Mouse (Mus musculus) limb, embryonic 10.5 days (tissue): ENCODE results near the gene Cdc42ep5. TPM values are rescaled to one million over a fixed set of nuclear protein-coding genes. Genes with fewer than 3 reads are reported as not detected.
A peak's percentile ranks its signal among the peaks of the same experiment; 100 is the strongest.
"Not testable (repeated sequence)": the region's sequence is repeated elsewhere in the genome, so short reads cannot be mapped to it uniquely, and the experiment has no call there.

Experiments
- DNase-seq: peaks from one replicate; pipeline ENCODE4 v3.0.0-alpha.2; 2017; ENCODE audit warnings: low spot score
- H3K27ac ChIP-seq: fragments of 300-500 bp; sonication (generic); 2 replicates; pipeline ENCODE4 v1.5.1; 2016; ENCODE audit warnings: mild to moderate bottlenecking
- H3K27me3 ChIP-seq: fragments of 300-500 bp; sonication (generic); 2 replicates; pipeline ENCODE4 v1.6.1; 2016; ENCODE audit warnings: low read depth, mild to moderate bottlenecking; ENCODE audit not compliant: poor library complexity, severe bottlenecking
- H3K36me3 ChIP-seq: fragments of 300-500 bp; sonication (generic); 2 replicates; pipeline ENCODE4 v1.6.1; 2016; ENCODE audit warnings: mild to moderate bottlenecking, moderate library complexity
- H3K4me1 ChIP-seq: fragments of 300-500 bp; sonication (generic); 2 replicates; pipeline ENCODE4 v1.6.1; 2016
- H3K4me3 ChIP-seq: fragments of 300-500 bp; sonication (generic); 2 replicates; pipeline ENCODE4 v1.5.1; 2016; ENCODE audit warnings: mild to moderate bottlenecking, moderate library complexity
- H3K9me3 ChIP-seq: fragments of 300-500 bp; sonication (generic); replicated peaks from 2 replicates; pipeline ENCODE4 v1.6.1; 2016; ENCODE audit warnings: mild to moderate bottlenecking
- WGBS: fragments of 180-500 bp; shearing (Covaris S2); methylation state at CpG from one replicate; pipeline ENCODE4 v1.1.7; 2016; 5-methylcytosine and 5-hydroxymethylcytosine counted together
- polyA plus RNA-seq: library from polyadenylated mRNA; unstranded; fragments of >200 nt; fragmentation: Nextera tagmentation; extraction: Ambion mirVana; gene quantifications from 2 replicates; pipeline ENCODE4 v1.2.1, GENCODE M21; 2016

Cdc42ep5 gene
- polyA plus RNA-seq = 23.5 and 32.3 TPM in 2 replicates

DNA sequence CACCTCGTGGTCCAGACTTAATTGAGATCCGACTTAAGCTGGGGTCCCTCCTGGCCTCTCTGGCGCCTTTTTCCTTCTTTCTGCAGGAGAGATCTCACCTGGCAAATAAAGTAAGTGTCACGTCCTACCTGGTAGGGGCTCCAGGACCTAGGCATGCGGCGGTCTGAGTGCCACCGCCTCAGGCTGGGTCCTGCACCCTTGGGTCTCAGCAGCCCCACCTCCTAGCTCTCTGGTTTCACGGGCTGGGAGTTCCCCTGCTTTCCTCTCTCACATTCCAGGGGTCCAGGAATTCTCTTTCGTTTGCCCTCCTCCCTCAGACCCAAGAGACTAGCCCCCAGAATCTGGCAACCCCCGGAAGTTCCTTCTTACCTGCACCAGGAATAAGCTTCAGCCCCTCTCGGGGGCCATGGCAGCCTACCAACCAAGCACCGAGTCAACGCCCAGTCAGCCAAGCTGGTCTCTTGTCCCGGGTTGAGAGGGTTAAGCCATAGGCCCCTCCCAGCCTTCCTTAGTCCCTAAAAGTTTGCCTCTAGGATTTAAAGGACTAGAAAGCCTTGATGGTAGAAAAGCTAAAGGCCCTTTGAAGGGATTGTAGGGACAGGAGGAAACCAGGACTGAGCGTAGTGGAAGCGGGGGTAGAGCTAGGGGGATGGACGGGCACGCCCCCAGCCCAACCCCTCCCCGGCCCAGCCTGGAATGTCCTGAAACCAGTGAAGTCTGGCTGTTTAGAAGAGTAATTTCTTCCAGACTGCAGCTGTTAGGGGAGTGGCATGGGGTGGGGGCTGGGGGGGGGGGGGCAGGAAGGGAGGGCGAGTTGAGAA lies at the start of gene Cdc42ep5:
Gene Cdc42ep5 (minus strand): TSS at position 771 of the 821 bp plus-strand sequence.
- Histone ChIP-seq H3K27ac (peak within 1 kb of the TSS; percentile 86), H3K4me3 (peak within 1 kb of the TSS; percentile 62), H3K4me1 (peaks cover 24% of the 10 kb centered on the region), H3K9me3 (no peaks in the 10 kb centered on the region), H3K36me3 (no peaks in the 10 kb centered on the region), H3K27me3 (no peaks in the 10 kb centered on the region)
- under 1% methylated on average over 19 of the region's 20 CpGs for WGBS
- DNase-seq = peak; percentile 77

DNA sequence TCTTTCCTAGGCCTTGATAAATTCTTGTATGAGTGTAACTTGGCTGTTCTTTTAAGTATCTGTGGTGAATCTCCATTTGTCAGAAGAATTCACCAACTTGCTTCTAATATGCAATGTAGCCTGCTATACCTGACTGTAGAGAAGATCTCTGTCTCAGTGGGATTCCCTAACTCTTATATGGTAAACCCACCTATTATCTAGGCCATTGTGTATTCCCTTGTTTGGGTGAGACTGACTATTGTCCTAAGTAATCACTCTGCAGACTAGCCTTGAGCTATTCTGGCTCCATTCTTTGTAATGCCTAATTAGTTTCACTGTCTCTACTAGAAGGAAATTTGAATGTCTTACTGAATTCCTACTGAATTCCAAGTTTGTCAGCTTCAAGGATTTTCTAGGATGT lies 48.8 kb upstream of the Cdc42ep5 start:
- H3K27ac ChIP-seq, H3K4me1 ChIP-seq, H3K9me3 ChIP-seq, H3K36me3 ChIP-seq, H3K4me3 ChIP-seq, H3K27me3 ChIP-seq, DNase-seq: not testable (repeated sequence)

DNA sequence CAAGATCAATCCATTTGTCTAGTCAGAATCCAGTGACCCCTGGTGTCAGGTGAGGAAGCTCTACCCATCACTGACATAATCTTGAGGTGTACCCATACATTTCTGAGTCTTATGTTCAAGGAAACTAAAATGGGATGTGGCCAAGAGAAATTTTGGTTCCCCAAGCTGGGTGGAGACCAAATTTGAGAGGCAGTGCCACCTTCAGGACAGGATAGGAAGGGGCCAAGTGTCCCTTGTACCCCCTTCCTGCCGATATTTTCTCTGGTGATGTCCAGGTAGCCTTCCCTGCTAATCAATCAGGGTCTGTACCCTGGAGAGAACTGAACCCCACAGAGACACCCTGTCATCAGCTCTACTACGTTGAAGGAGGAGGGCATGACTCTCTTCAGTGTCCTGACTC lies 44.0 kb upstream of the Cdc42ep5 start:
- WGBS = 44% methylated on average over 2 of the region's 2 CpGs
- H3K27ac ChIP-seq = no peak overlapping the region
- H3K9me3 ChIP-seq = no peaks in the 10 kb centered on the region
- H3K27me3 ChIP-seq = no peaks in the 10 kb centered on the region
- no peak overlapping the region for H3K4me3 ChIP-seq
- no peaks in the 10 kb centered on the region for H3K4me1 ChIP-seq
- DNase-seq = no peak
- no peaks in the 10 kb centered on the region for H3K36me3 ChIP-seq

DNA sequence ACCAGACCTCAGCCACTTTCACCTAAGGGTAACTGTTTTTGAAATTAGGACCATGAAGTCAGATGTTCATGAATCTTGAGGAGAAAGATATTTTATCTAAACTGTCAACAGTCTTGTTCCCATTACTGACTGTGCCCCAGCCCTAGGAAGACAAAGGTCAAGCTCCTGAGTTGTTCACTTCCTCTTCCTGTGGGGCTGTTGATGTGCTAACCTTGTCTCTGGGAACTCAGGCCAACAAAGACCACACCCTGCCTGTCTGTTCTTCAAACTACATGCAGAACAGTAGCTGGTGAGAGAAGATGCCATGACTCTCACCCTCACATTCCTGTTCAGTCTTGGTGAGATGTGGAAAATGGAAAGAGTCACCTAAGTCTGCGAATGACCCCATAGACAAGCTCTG lies 42.5 kb upstream of the Cdc42ep5 start:
- H3K4me3 ChIP-seq = no peak overlapping the region
- no peaks in the 10 kb centered on the region for H3K27me3 ChIP-seq
- 86% methylated on average over 1 of the region's 1 CpGs for WGBS
- no peak for DNase-seq
- H3K4me1 ChIP-seq = no peaks in the 10 kb centered on the region
- H3K9me3 ChIP-seq = no peaks in the 10 kb centered on the region
- H3K27ac ChIP-seq = no peak overlapping the region
- H3K36me3 ChIP-seq = no peaks in the 10 kb centered on the region

DNA sequence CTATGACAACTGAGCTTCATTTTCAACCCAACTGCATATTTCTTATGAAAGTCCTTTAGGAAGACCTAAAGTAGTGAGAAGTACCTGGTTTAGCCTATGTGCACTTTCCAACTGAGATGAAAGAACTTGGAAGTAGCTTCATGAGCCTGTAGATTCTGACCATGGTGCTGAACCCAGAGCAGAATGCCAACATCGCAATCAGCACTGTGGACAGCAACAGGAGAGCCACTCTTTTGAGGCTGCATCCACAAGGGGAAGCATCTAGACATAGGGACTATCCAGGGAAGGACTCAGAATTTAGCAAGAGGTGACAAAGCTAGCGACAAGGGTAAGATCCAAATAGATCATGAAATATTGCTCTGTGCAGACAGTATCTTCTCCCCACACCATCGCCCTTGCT lies 13.8 kb upstream of the Cdc42ep5 start:
- H3K27ac ChIP-seq = no peak overlapping the region
- no peaks in the 10 kb centered on the region for H3K27me3 ChIP-seq
- H3K4me3 ChIP-seq = no peak overlapping the region
- no peaks in the 10 kb centered on the region for H3K4me1 ChIP-seq
- H3K9me3 ChIP-seq = no peaks in the 10 kb centered on the region
- WGBS = 47% methylated on average over 3 of the region's 3 CpGs
- H3K36me3 ChIP-seq = no peaks in the 10 kb centered on the region
- peak; percentile 49 for DNase-seq

DNA sequence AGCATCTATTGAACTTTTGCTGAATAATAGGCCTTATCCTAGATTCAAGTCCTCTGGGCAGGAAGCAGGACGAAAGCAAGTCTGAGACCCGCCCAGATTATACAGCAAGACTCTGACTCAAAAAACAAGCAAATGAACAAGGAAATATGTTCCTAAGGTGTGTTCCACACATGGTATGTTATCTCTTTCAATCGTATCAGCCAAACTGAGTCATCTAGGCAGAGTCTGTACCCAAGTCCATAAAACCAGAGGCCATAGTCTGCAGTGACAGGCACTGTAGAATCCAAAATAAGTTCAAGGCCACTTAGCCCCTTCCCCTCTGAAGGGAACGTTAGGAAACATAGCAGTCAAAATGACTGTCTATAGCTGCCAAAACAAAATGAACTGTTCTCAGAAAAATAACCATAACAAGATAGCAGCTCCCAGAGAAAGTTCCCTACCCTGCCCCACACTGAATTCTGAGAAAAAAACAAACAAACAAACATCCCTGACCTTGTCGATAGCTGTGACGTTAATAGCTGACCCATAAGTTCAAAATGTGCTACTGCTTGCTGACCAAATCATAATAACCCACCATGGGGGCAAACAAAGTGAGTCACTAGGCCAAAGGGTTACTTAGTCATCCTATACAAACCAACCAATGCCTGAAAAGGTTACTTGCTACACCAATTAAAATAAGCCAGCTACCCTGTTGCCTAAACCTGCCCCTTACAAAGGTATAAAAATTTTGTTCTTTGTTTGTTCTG lies 5.7 kb upstream of the Cdc42ep5 start:
- H3K4me3 ChIP-seq = no peak overlapping the region
- no peaks in the 10 kb centered on the region for H3K27me3 ChIP-seq
- no peak for DNase-seq
- no peaks in the 10 kb centered on the region for H3K9me3 ChIP-seq
- H3K27ac ChIP-seq = no peak overlapping the region
- no peaks in the 10 kb centered on the region for H3K36me3 ChIP-seq
- 88% methylated on average over 6 of the region's 6 CpGs for WGBS
- no peaks in the 10 kb centered on the region; the same call in 1 of the 2 replicates for H3K4me1 ChIP-seq

DNA sequence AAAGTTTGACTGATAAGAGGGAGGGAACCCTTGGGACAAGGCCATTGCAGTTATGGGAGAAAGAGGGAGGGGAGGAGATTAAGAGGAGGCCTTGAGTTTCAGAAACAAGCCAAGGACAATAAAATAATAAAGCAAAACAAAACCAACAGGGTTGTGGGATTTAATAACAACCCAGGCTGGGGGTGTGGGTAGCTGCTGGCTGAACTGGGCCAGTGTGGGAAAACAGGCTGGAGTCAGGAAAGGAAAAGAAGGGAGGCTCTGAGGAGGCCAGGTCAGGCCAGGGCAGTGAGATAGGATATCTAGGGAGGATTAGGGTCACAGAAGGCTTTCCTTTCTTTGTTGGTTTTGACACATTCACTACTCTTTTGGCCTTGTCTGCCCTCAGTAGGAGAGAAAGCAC lies 2.4 kb upstream of the Cdc42ep5 start:
- Histone ChIP-seq H3K27ac (no peak overlapping the region), H3K4me3 (no peak overlapping the region), H3K9me3 (no peaks in the 10 kb centered on the region), H3K4me1 (peaks cover 24% of the 10 kb centered on the region), H3K27me3 (no peaks in the 10 kb centered on the region), H3K36me3 (no peaks in the 10 kb centered on the region)
- no peak for DNase-seq

DNA sequence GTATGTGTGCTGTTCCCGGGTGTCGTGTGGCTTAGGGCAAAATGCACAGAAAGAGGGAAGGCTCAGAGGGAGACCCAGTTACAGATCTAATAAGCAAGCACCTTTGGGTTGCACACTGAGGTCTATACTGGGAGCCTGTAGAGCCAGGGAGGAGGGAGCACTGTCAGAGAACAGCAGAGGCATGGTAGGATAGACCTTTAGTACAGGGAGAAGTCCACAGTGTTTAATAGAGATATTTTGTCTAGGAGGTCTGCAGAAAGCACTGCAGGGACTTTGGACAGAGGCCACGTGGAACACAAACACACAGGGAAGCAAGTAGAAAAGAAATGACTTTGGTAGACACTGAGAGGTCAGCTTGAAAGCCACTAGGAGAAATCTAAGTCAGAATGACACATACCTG lies 626 bp upstream of the Cdc42ep5 start:
- Histone ChIP-seq H3K4me3 (peak overlapping the region; percentile 62), H3K27me3 (no peaks in the 10 kb centered on the region), H3K4me1 (peaks cover 24% of the 10 kb centered on the region), H3K9me3 (no peaks in the 10 kb centered on the region), H3K27ac (peak overlapping the region; percentile 86), H3K36me3 (no peaks in the 10 kb centered on the region)
- 20% methylated on average over 3 of the region's 3 CpGs for WGBS
- DNase-seq = no peak

DNA sequence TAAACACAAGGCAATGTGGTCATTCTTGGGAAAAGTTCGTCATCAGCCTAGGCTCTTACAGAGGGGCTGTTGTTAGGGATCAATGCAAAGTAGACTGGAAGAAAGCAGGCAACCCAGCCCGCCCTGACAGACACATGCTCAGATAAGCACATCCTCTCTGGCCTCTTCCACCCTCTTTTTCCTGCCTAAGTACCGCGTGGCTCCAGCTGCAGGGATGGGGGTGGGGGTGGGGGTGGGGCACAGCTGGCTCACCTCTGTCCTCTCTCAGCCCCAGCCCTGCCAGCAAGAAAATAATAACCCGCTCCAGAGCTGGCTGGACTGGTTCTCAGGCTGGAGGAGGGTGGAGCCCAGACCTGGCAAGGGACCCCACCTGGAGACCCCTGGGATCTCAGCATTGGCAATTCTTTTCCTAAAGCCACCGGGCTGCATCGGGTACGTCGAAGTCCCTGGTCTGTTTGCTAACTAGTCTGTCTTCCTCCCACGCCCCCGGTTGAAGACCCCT lies 1.0 kb downstream of the Cdc42ep5 start:
- Histone ChIP-seq H3K4me1 (peaks cover 24% of the 10 kb centered on the region), H3K27ac (peak overlapping the region; percentile 86), H3K27me3 (no peaks in the 10 kb centered on the region), H3K4me3 (peak overlapping the region; percentile 62), H3K36me3 (no peaks in the 10 kb centered on the region), H3K9me3 (no peaks in the 10 kb centered on the region)
- 2% methylated on average over 11 of the region's 11 CpGs for WGBS
- DNase-seq = peak; percentile 60

DNA sequence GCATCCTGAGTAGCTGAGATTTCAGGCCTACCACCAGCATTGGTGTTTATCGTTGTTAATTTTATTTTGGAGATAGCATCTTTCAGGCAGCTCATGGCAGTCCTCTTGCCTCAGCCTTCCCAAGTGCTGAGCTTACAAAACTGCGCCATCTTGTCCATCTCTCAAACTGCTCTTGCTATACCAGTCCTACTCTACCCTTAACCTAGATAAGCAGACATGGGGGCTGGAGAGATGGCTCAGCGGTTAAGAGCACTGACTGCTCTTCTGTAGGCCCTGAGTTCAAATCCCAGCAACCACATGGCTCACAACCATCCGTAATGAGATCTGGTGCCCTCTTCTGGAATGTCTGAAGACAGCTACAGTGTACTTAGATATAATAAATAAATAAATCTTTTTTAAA lies 3.1 kb downstream of the Cdc42ep5 start:
- WGBS = 94% methylated on average over 4 of the region's 4 CpGs
- H3K4me1 ChIP-seq = peaks cover 24% of the 10 kb centered on the region
- H3K27me3 ChIP-seq, H3K36me3 ChIP-seq, DNase-seq, H3K27ac ChIP-seq, H3K9me3 ChIP-seq, H3K4me3 ChIP-seq: not testable (repeated sequence)

DNA sequence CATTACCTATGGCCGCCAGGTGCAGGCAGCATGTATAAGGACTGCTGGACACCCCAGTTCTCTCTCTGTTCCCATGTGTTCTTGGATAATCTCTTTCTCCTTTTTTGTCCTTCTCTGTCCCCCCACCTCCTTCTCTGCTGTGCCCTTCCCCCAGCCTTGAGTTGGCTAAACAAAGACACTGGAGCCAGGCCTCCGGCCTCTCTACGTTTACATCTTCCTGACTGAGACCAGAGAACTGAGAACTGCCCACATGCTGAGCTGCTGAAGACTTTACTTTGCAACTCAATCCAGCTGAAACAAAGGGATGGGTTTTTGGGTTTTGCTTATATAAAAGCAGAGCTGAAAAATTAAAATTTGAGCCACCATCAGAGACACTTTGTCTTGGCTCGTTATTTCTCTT lies 9.7 kb downstream of the Cdc42ep5 start:
- Histone ChIP-seq H3K9me3 (no peaks in the 10 kb centered on the region), H3K36me3 (peaks cover 4% of the 10 kb centered on the region; the same call in 1 of the 2 replicates), H3K4me3 (no peak overlapping the region), H3K27ac (no peak overlapping the region), H3K4me1 (peaks cover 10% of the 10 kb centered on the region), H3K27me3 (peaks cover 39% of the 10 kb centered on the region)
- WGBS = 51% methylated on average over 4 of the region's 4 CpGs
- DNase-seq = no peak

DNA sequence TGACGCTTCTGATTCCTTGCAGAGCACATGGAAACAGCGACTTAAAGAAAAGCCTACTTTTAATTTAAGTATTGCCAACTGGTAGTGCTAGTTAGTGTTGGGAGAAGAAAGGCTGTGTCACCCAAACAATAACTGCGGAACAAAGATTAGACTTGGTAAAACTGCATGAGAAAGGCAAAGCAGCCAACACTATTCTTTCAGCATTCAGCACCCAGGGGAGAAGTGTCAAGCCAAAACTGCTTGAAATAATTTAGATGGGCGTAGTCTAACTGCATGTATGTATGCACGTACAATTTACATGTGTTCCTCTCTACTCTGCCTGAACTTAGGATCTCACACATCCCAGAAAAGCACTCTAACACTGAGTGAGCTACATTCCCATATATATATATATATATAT lies 10.3 kb downstream of the Cdc42ep5 start:
- H3K27me3 ChIP-seq = peaks cover 41% of the 10 kb centered on the region
- no peak for DNase-seq
- no peak overlapping the region for H3K27ac ChIP-seq
- no peaks in the 10 kb centered on the region for H3K9me3 ChIP-seq
- H3K4me3 ChIP-seq = no peak overlapping the region
- H3K4me1 ChIP-seq = peaks cover 12% of the 10 kb centered on the region
- WGBS = 83% methylated on average over 5 of the region's 5 CpGs
- peaks cover 4% of the 10 kb centered on the region; the same call in 1 of the 2 replicates for H3K36me3 ChIP-seq

DNA sequence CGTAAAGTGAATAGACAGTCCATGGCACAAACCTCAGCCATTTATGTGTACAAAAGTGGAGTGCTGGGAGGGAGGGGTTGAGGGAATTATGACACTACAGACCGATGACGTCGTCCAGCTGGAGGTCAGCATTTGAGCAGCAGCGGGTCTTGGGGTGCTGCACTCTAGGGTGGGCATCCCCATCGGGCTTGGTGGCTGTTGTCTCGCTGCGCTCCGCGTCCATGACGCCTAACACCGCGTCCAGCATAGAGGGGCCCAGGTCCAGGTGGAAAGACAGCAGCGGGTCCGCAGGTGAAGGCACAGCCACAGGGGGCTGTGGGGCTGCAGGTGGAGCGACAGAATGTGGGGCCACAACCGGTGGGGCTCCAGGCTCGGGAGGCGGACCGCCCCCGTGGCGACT lies 13.4 kb downstream of the Cdc42ep5 start:
- no peak for DNase-seq
- H3K27me3 ChIP-seq = peaks cover 41% of the 10 kb centered on the region
- WGBS = 14% methylated on average over 22 of the region's 22 CpGs
- no peaks in the 10 kb centered on the region for H3K9me3 ChIP-seq
- H3K4me1 ChIP-seq = peaks cover 26% of the 10 kb centered on the region
- H3K4me3 ChIP-seq = no peak overlapping the region
- peaks cover 30% of the 10 kb centered on the region for H3K36me3 ChIP-seq
- H3K27ac ChIP-seq = no peak overlapping the region
